18 mouse cellular contexts compared by ENCODE assay signal in genomic region chr11:16798136-16798535, GRCm38 (mm10). TPM values are rescaled to one million over a fixed set of nuclear protein-coding genes. Genes with fewer than 3 reads are reported as not detected.
DNase-seq lines count a peak whose midpoint lies in the region; ATAC-seq and TF ChIP-seq lines count a peak whose summit lies in the region.
"Had no signal": no experiment of that assay in that cellular context is flagged by ENCODE, and none has a peak within 500 bp of the region (broad histone marks: within the 10 kb centered on the region; RNA-seq: fewer than 3 reads in every experiment).

No protein-coding gene starts in this region.

- intact Hi-C loops in left cerebral cortex, postnatal 36 days (cut with DNase I): no loop called here

- peaks cover 4% of the 10 kb centered on the region; the same call in 1 of the 2 replicates for H3K4me1 ChIP-seq in lung, postnatal 0 days (ENCODE audit: insufficient read depth, low read depth, low read length)

- H3K9ac ChIP-seq in lung, postnatal 0 days (replicated peaks; ENCODE audit: low read depth): no peak overlapping the region
- H3K9ac ChIP-seq: limb, embryonic 13.5 days; liver, postnatal 0 days had no signal

- no peak overlapping the region for H3K4me2 ChIP-seq in lung, postnatal 0 days (replicated peaks; ENCODE audit: low read depth, low read length)
- H3K4me2 ChIP-seq: limb, embryonic 13.5 days had no signal

- DNase-seq in frontal cortex, postnatal 25 days (ENCODE audit: low spot score in 2 of 2): no peak
- DNase-seq in lung, postnatal 25 days (ENCODE audit: low spot score): peak; percentile 47
- no peak for DNase-seq in lung, postnatal 0 days (ENCODE audit: low spot score)
- peak; percentile 77 for DNase-seq in gastrocnemius, postnatal 25 days
- DNase-seq in left cerebral cortex, postnatal 36 days (ENCODE audit: low spot score in 2 of 2): peak; percentile 44 to 50
- no peak for DNase-seq in cerebellum, adult 9-10 months
- DNase-seq in adrenal gland, adult 18-20 months (ENCODE audit: low spot score in 2 of 2): no peak
- DNase-seq: adrenal gland, postnatal 25 days; cerebellum, adult 8-10 months; kidney, postnatal 14 days; liver, postnatal 0 days; thymus, adult 2 months had no signal

- no peak for TF ChIP-seq EP300 in lung, postnatal 0 days (IDR thresholded peaks at IDR 0.05)

- no peak for TF ChIP-seq CTCF in lung, postnatal 0 days (IDR thresholded peaks at IDR 0.05)

- H3K27me3 ChIP-seq in lung, postnatal 0 days (replicated peaks; ENCODE audit: insufficient read depth, low read length): no peaks in the 10 kb centered on the region
- H3K27me3 ChIP-seq: limb, embryonic 13.5 days had no signal

- no peak overlapping the region for H3K27ac ChIP-seq in lung, postnatal 0 days (ENCODE audit: low read length)
- H3K27ac ChIP-seq: limb, embryonic 13.5 days had no signal

- H3K9me3 ChIP-seq in lung, postnatal 0 days (ENCODE audit: low read length): no peaks in the 10 kb centered on the region
- H3K9me3 ChIP-seq: limb, embryonic 13.5 days had no signal

- no peaks in the 10 kb centered on the region for H3K36me3 ChIP-seq in lung, postnatal 0 days (ENCODE audit: insufficient read depth, low read length)
- H3K36me3 ChIP-seq: limb, embryonic 13.5 days had no signal

- peak; percentile 76 for ATAC-seq in frontal cortex, adult (ENCODE audit: low TSS enrichment)
- ATAC-seq in lung, postnatal 0 days: no peak
- ATAC-seq: intestine, embryonic 16.5 days; liver, postnatal 0 days had no signal

- H3K4me3 ChIP-seq in lung, postnatal 0 days (ENCODE audit: low read depth, low read length): no peak overlapping the region
- H3K4me3 ChIP-seq: erythroblast, embryonic 14.5 days; limb, embryonic 13.5 days; myocyte had no signal

RNA-seq across cellular contexts. Expression of gene Egfr, which starts 46.1 kb away (rescaled TPM):
- polyA plus RNA-seq in lung, postnatal 0 days (2015; fragmentation: Nextera tagmentation; extraction: Ambion mirVana): 9.3 and 14.5 TPM in 2 replicates
- total RNA-seq in gastrocnemius, postnatal 25 days (2021): 10 to 100 TPM; 13.9 to 14.3 TPM
- total RNA-seq in left cerebral cortex, postnatal 36 days (2021): 10 to 100 TPM; 15.0 to 15.1 TPM
- total RNA-seq in adrenal gland, adult 18-20 months (2021): 10 to 100 TPM; 10.4 to 11.8 TPM
- total RNA-seq: megakaryocyte-erythroid progenitor cell, adult 5-6 weeks had no signal
- polyA plus RNA-seq: erythroblast, embryonic 14.5 days had no signal

Comparison
In these comparisons a context has a peak if more than half of its experiments do, and no peak if none do; other contexts are left out.
1. DNase-seq: peak in lung, postnatal 25 days (single experiment), gastrocnemius, postnatal 25 days (single experiment) and left cerebral cortex, postnatal 36 days (2 of 2); none in frontal cortex, postnatal 25 days (0 of 2), lung, postnatal 0 days (single experiment), cerebellum, adult 9-10 months (single experiment) and adrenal gland, adult 18-20 months (0 of 2).